Mouse (Mus musculus) thymus, adult 2 months (tissue): ENCODE data around the gene Hoxc8. TPM values are rescaled to one million over a fixed set of nuclear protein-coding genes. Genes with fewer than 3 reads are reported as not detected.
A peak's percentile ranks its signal among the peaks of the same experiment; 100 is the strongest.

Experiments
- DNase-seq: peaks from one replicate; pipeline ENCODE4 v3.0.0; 2021
- H3K27ac ChIP-seq: fragments of 200-500 bp; 2 replicates; pipeline ENCODE4 v1.5.1; 2012; ENCODE audit warnings: low read length, control low read depth; ENCODE audit not compliant: control insufficient read depth, insufficient read depth
- H3K27me3 ChIP-seq: fragments of 200-500 bp; 2 replicates; pipeline ENCODE4 v1.6.1; 2012; ENCODE audit warnings: mild to moderate bottlenecking, low read length, moderate library complexity, mixed read lengths; ENCODE audit not compliant: control insufficient read depth, insufficient read depth
- H3K36me3 ChIP-seq: fragments of 200-500 bp; 2 replicates; pipeline ENCODE4 v1.6.1; 2012; ENCODE audit warnings: mild to moderate bottlenecking, low read length, moderate library complexity; ENCODE audit not compliant: control insufficient read depth, insufficient read depth
- H3K4me1 ChIP-seq: fragments of 200-500 bp; replicated peaks from 2 replicates; pipeline ENCODE4 v1.6.1; 2012; ENCODE audit warnings: low read length; ENCODE audit not compliant: control insufficient read depth, insufficient read depth
- H3K4me3 ChIP-seq: fragments of 200-500 bp; 2 replicates; pipeline ENCODE4 v1.5.1; 2012; ENCODE audit warnings: mild to moderate bottlenecking, low read length, control low read depth, moderate library complexity; ENCODE audit not compliant: control insufficient read depth, insufficient read depth
- CTCF ChIP-seq: fragments of 200-500 bp; IDR thresholded peaks from 2 replicates; pipeline ENCODE4 v1.5.1; 2012; ENCODE audit warnings: mild to moderate bottlenecking, control low read depth, low read length, moderate library complexity, borderline replicate concordance; ENCODE audit not compliant: control insufficient read depth, poor library complexity, insufficient read depth; ENCODE audit errors: extremely low read depth
- POLR2A ChIP-seq: fragments of 200-500 bp; IDR thresholded peaks from 2 replicates; pipeline ENCODE4 v1.6.1; 2012; ENCODE audit warnings: mild to moderate bottlenecking, low read length, control low read depth, moderate library complexity; ENCODE audit not compliant: control insufficient read depth, poor library complexity, insufficient read depth; ENCODE audit errors: extremely low read depth
- WGBS: fragments of 180-500 bp; shearing (Covaris S2); methylation state at CpG from one replicate; pipeline ENCODE4 v1.1.7; 2018; 5-methylcytosine and 5-hydroxymethylcytosine counted together
- polyA plus RNA-seq: library from polyadenylated mRNA; depleted of rRNA; stranded (reverse); fragments of >200 nt; gene quantifications from 2 replicates; pipeline ENCODE4 v1.2.3, GENCODE M21; 2012

The Hoxc8 gene
- polyA plus RNA-seq, 1 experiment, result 0.07 TPM

DNA sequence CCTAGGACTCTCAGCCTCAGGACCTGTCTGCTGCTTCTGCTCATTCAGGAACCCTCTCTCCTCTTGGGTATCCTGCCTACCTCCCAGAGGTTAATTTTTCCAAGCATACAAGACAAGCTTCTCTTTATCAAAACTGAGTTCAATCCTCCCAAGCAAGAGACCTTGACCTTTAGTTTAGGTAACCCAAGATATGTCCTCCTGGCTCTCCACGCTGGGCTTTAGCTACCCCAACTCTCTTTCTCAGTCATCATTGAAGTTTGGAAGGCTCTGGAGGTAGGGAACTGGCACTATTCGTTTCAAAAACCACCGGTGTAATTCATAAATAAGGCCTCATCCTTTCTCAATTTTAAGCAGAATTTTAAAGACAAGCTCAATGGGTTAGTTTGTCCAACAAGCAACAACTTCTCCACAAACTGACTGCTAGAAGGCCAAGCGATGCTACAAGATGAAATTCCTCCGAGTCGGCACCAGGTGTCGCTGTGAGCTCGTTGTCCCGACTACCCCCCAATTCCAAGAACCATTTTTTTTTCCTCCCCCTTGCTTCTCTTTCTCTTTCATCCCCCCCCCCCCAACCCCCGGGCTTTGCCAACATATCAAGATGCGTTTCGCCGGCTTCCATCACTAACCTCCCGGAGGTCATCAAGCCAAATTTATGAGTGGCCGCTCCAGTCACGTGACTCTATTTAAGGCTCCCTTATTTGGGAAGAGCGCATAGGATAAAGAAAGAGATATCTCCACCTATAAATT lies 23.0 kb downstream of the Hoxc8 start:
- TF ChIP-seq POLR2A (no peak), CTCF (peak; percentile 43; the same call in 1 of the 2 replicates)
- no peak overlapping the region for H3K4me3 ChIP-seq
- H3K4me1 ChIP-seq, result no peaks in the 10 kb centered on the region
- H3K27me3 ChIP-seq, result peaks cover 38% of the 10 kb centered on the region
- 7% methylated on average over 17 of the region's 17 CpGs for WGBS
- DNase-seq, result peak; percentile 16
- no peaks in the 10 kb centered on the region for H3K36me3 ChIP-seq
- no peak overlapping the region for H3K27ac ChIP-seq

GRCm38 (mm10) chr15:103014166-103015008 lies 24.0 kb downstream of the Hoxc8 start:
- Histone ChIP-seq H3K27ac (no peak overlapping the region), H3K36me3 (no peaks in the 10 kb centered on the region), H3K4me1 (no peaks in the 10 kb centered on the region), H3K4me3 (no peak overlapping the region), H3K27me3 (peaks cover 37% of the 10 kb centered on the region)
- DNase-seq, result no peak
- no peak for TF ChIP-seq CTCF
- TF ChIP-seq POLR2A, result no peak
- WGBS, result 6% methylated on average over 57 of the region's 57 CpGs

DNA sequence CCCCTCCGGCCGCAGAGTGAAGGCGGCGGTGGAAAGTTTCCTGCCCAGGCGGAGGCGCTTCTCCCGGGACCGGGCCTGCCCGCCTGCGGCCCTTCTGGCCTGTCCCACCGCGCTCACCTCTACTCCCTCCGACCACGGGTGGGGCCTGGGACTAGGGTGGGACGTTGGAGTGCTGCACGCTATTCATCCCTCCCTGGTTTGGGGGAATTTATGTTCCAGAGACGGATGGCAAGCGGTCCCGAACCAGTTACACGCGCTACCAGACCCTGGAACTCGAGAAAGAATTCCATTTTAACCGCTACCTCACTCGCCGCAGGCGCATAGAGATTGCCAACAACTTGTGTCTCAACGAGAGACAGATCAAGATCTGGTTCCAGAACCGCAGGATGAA lies 24.6 kb downstream of the Hoxc8 start:
- no peaks in the 10 kb centered on the region for H3K36me3 ChIP-seq
- no peak overlapping the region for H3K27ac ChIP-seq
- TF ChIP-seq CTCF, result no peak
- TF ChIP-seq POLR2A, result no peak
- 8% methylated on average over 28 of the region's 28 CpGs for WGBS
- no peaks in the 10 kb centered on the region for H3K4me1 ChIP-seq
- peaks cover 39% of the 10 kb centered on the region for H3K27me3 ChIP-seq
- DNase-seq, result no peak
- H3K4me3 ChIP-seq, result no peak overlapping the region

- no peak overlapping the region for H3K27ac ChIP-seq
- H3K27me3 ChIP-seq, result peaks cover 36% of the 10 kb centered on the region
- no peak for DNase-seq
- 26% methylated on average over 19 of the region's 19 CpGs for WGBS
- no peak overlapping the region for H3K4me3 ChIP-seq
- H3K36me3 ChIP-seq, result no peaks in the 10 kb centered on the region
- TF ChIP-seq POLR2A (no peak), CTCF (no peak)
- H3K4me1 ChIP-seq, result no peaks in the 10 kb centered on the region
These were observed 25.2 kb downstream of the Hoxc8 start for GRCm38 (mm10) chr15:103015406-103016166.

GRCm38 (mm10) chr15:103018636-103019035 lies 28.2 kb downstream of the Hoxc8 start, which contains the start of gene Hoxc4:
Gene Hoxc4 (plus strand): TSS chr15:103018934.
- Histone ChIP-seq H3K4me1 (no peaks in the 10 kb centered on the region), H3K27ac (no peak within 1 kb of the TSS), H3K27me3 (peaks cover 23% of the 10 kb centered on the region), H3K4me3 (no peak within 1 kb of the TSS), H3K36me3 (no peaks in the 10 kb centered on the region)
- 83% methylated on average over 9 of the region's 9 CpGs for WGBS
- no peak for DNase-seq
- no peak for TF ChIP-seq CTCF
- TF ChIP-seq POLR2A, result no peak

GRCm38 (mm10) chr15:103020899-103021418 lies 30.6 kb downstream of the Hoxc8 start:
- H3K27me3 ChIP-seq, result peaks cover 16% of the 10 kb centered on the region
- no peaks in the 10 kb centered on the region for H3K36me3 ChIP-seq
- no peak overlapping the region for H3K27ac ChIP-seq
- 17% methylated on average over 8 of the region's 8 CpGs for WGBS
- DNase-seq, result no peak
- no peak for TF ChIP-seq CTCF
- no peak for TF ChIP-seq POLR2A
- no peak overlapping the region for H3K4me3 ChIP-seq
- H3K4me1 ChIP-seq, result no peaks in the 10 kb centered on the region
